Mouse (Mus musculus): Measurements from ENCODE around the gene Nt5dc1. TPM values are rescaled to one million over a fixed set of nuclear protein-coding genes. Genes with fewer than 3 reads are reported as not detected.
A peak's percentile ranks its signal among the peaks of the same experiment; 100 is the strongest.

Gene Nt5dc1
- polyA plus RNA-seq, 1 experiment = 4.8 TPM

DNA sequence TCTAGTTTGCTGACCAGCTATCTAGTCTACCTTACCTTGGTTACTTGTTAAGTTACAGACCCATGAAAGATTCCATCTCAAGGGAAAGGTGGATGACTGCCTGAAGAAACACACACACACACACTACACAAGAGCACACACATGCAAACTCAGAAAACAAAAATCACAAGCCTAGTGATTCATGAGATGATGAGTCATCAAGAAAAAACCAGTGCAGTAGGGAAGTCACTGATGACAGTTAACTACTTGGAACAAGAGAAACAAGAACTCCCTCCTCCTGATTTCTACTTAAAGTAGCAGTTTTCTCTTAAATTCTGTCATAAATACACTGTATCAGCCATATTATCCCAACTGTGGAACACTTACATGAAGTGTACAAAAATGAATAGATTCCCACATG is 111.3 kb downstream of the Nt5dc1 start:
- TF ChIP-seq POLR2A (IDR thresholded peaks at IDR 0.05; ENCODE audit: borderline replicate concordance, control insufficient read depth, low read depth, low read length) = no peak
- no peak for TF ChIP-seq CTCF (IDR thresholded peaks at IDR 0.05; ENCODE audit: control insufficient read depth, insufficient read depth, low read length)
- Histone ChIP-seq H3K4me3 (replicated peaks; ENCODE audit: control insufficient read depth, low read depth, low read length) (no peak overlapping the region), H3K4me1 (ENCODE audit: control insufficient read depth, insufficient read depth, low read length) (no peaks in the 10 kb centered on the region), H3K27ac (ENCODE audit: control insufficient read depth, insufficient read depth, low read depth, low read length, poor library complexity) (no peak overlapping the region)

DNA sequence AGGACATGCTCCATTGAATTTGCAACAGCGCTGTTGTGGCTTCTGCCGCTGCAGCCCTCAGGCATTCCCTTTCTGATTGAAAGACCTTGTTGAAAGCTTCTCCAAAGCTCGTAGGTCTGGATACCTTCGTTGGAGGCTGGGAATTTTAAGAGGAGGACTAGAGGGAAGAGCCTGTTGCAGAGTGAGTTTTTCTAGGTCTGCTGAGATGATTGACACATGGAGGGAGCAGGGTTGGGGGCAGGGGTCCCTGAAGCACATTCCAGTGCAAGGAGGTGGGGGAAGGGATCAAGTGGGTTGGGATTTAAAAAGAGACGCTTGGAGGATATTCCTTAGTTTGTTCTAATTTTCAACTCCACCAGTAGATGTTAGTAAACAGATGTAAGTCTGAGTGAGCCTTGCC is 118.0 kb downstream of the Nt5dc1 start:
- no peak for TF ChIP-seq CTCF (IDR thresholded peaks at IDR 0.05; ENCODE audit: control insufficient read depth, insufficient read depth, low read length)
- TF ChIP-seq POLR2A (IDR thresholded peaks at IDR 0.05; ENCODE audit: borderline replicate concordance, control insufficient read depth, low read depth, low read length) = no peak
- no peak overlapping the region for H3K4me3 ChIP-seq (replicated peaks; ENCODE audit: control insufficient read depth, low read depth, low read length)
- H3K27ac ChIP-seq (ENCODE audit: control insufficient read depth, insufficient read depth, low read depth, low read length, poor library complexity) = no peak overlapping the region
- WGBS = 79% methylated on average over 5 of the region's 5 CpGs
- no peaks in the 10 kb centered on the region; the same call in 1 of the 2 replicates for H3K4me1 ChIP-seq (ENCODE audit: control insufficient read depth, insufficient read depth, low read length)

DNA sequence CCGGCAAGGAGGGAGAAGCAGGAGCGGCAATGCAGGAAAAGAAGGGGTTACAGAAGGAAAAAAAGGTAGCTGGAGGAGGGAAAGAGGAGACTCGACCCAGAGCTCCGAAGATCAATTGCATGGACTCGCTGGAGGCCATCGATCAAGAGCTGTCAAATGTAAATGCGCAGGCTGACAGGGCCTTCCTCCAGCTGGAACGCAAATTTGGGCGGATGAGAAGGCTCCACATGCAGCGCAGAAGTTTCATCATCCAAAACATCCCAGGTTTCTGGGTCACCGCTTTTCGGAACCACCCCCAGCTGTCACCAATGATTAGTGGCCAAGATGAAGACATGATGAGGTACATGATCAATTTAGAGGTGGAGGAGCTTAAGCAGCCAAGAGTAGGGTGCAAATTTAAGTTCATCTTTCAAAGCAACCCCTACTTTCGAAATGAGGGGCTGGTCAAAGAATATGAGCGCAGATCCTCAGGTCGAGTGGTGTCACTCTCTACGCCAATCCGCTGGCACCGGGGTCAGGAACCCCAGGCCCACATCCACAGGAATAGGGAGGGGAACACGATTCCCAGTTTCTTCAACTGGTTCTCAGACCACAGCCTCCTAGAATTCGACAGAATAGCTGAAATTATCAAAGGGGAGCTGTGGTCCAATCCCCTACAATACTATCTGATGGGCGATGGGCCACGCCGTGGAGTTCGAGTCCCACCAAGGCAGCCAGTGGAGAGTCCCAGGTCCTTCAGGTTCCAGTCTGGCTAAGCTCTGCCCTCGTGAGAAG is 120.2 kb downstream of the Nt5dc1 start:
- peak overlapping the region; percentile 70 for H3K4me3 ChIP-seq (replicated peaks; ENCODE audit: control insufficient read depth, low read depth, low read length)
- H3K4me1 ChIP-seq (ENCODE audit: control insufficient read depth, insufficient read depth, low read length) = no peaks in the 10 kb centered on the region; the same call in 1 of the 2 replicates
- H3K27ac ChIP-seq (ENCODE audit: control insufficient read depth, insufficient read depth, low read depth, low read length, poor library complexity) = peak overlapping the region; percentile 6; the same call in 1 of the 2 replicates
- TF ChIP-seq POLR2A (IDR thresholded peaks at IDR 0.05; ENCODE audit: borderline replicate concordance, control insufficient read depth, low read depth, low read length) = no peak
- TF ChIP-seq CTCF (IDR thresholded peaks at IDR 0.05; ENCODE audit: control insufficient read depth, insufficient read depth, low read length) = no peak
- WGBS = 44% methylated on average over 25 of the region's 25 CpGs

DNA sequence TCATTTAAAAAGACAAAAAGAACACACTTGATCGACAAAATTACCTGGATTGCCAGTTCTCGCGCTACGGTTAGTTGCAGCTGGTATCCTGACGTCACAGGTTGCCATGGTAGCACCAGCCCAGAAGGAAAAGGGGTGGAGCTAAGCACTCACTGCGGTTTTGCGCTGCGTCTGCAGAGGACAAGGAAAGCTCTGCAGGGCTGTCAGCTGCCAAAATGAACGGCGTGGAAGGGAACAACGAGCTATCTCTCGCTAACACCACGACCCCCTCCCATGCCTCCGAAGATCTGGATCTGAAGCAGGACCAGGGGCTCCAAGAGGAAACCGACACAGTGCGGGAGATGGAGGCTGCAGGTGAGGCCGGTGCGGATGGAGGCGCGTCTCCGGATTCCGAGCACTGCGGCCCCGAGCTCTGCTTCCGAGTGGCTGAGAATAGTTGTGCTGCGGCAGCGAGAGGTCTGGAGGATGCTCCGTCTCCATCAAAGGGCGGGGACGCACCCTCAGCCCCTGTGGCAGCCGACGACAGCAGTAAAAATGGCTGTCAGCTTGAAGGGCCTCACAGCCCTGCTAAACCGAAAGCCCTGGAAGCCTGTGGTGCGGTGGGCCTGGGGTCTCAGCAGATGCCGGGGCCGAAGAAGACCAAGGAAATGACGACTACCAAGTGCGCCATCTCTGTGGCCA is 120.9 kb downstream of the Nt5dc1 start, which contains the start of gene Tspyl4:
Tspyl4 (plus strand) TSS at position 144 of the 681 bp plus-strand sequence.
- TF ChIP-seq CTCF (IDR thresholded peaks at IDR 0.05; ENCODE audit: control insufficient read depth, insufficient read depth, low read length) = no peak
- TF ChIP-seq POLR2A (IDR thresholded peaks at IDR 0.05; ENCODE audit: borderline replicate concordance, control insufficient read depth, low read depth, low read length) = no peak
- WGBS = under 1% methylated on average over 38 of the region's 38 CpGs
- H3K4me3 ChIP-seq (replicated peaks; ENCODE audit: control insufficient read depth, low read depth, low read length) = peak within 1 kb of the TSS; percentile 70
- H3K4me1 ChIP-seq (ENCODE audit: control insufficient read depth, insufficient read depth, low read length) = no peaks in the 10 kb centered on the region; the same call in 1 of the 2 replicates
- peak within 1 kb of the TSS; percentile 16; the same call in 1 of the 2 replicates for H3K27ac ChIP-seq (ENCODE audit: control insufficient read depth, insufficient read depth, low read depth, low read length, poor library complexity)

DNA sequence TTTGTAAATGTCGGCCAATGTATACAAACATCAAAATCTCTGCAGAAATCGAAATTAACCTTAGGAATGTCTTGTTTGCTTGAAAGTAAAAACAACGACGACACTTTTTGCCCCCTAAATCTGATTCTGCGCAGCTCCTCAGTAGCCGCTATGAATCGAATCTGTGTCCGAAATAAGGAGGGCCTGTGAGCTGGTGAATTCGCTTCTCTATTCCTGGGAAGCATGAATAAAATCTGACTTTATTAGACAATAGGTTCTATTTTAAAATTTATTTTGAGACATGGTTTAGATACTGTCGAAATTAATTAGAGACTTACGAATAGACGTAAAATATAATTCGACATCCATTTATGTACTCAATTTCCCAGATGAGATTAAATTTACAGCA is 121.4 kb downstream of the Nt5dc1 start:
- TF ChIP-seq POLR2A (IDR thresholded peaks at IDR 0.05; ENCODE audit: borderline replicate concordance, control insufficient read depth, low read depth, low read length) = no peak
- TF ChIP-seq CTCF (IDR thresholded peaks at IDR 0.05; ENCODE audit: control insufficient read depth, insufficient read depth, low read length) = no peak
- H3K4me1 ChIP-seq (ENCODE audit: control insufficient read depth, insufficient read depth, low read length) = no peaks in the 10 kb centered on the region; the same call in 1 of the 2 replicates
- peak overlapping the region; percentile 70 for H3K4me3 ChIP-seq (replicated peaks; ENCODE audit: control insufficient read depth, low read depth, low read length)
- no peak overlapping the region for H3K27ac ChIP-seq (ENCODE audit: control insufficient read depth, insufficient read depth, low read depth, low read length, poor library complexity)
- 6% methylated on average over 13 of the region's 13 CpGs for WGBS

DNA sequence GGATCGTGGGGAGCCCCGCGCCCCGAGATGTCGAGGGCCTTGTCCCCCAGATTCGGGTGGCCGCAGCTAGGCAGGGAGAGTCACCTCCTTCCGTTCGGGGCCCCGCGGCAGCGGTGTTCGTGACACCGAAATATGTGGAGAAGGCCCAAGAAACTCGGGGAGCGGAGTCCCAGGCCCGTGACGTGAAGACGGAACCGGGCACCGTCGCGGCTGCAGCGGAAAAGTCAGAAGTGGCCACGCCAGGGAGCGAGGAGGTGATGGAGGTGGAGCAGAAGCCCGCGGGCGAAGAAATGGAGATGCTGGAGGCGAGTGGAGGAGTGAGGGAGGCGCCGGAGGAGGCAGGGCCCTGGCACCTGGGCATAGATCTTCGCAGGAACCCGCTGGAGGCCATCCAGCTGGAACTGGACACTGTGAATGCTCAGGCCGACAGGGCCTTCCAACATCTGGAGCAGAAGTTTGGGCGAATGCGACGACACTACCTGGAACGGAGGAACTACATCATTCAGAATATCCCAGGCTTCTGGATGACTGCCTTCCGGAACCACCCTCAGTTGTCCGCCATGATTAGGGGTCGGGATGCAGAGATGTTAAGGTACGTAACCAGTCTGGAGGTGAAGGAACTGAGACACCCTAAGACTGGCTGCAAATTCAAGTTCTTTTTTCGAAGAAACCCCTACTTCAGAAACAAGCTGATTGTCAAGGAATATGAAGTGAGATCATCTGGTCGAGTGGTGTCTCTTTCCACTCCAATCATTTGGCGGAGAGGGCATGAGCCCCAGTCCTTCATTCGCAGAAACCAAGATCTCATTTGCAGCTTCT is 135.7 kb downstream of the Nt5dc1 start:
- peak overlapping the region; percentile 95 for H3K4me3 ChIP-seq (replicated peaks; ENCODE audit: control insufficient read depth, low read depth, low read length)
- no peak for TF ChIP-seq CTCF (IDR thresholded peaks at IDR 0.05; ENCODE audit: control insufficient read depth, insufficient read depth, low read length)
- no peak for TF ChIP-seq POLR2A (IDR thresholded peaks at IDR 0.05; ENCODE audit: borderline replicate concordance, control insufficient read depth, low read depth, low read length)
- H3K27ac ChIP-seq (ENCODE audit: control insufficient read depth, insufficient read depth, low read depth, low read length, poor library complexity) = peak overlapping the region; percentile 94
- WGBS = 3% methylated on average over 47 of the region's 47 CpGs
- H3K4me1 ChIP-seq (ENCODE audit: control insufficient read depth, insufficient read depth, low read length) = no peaks in the 10 kb centered on the region; the same call in 1 of the 2 replicates

DNA sequence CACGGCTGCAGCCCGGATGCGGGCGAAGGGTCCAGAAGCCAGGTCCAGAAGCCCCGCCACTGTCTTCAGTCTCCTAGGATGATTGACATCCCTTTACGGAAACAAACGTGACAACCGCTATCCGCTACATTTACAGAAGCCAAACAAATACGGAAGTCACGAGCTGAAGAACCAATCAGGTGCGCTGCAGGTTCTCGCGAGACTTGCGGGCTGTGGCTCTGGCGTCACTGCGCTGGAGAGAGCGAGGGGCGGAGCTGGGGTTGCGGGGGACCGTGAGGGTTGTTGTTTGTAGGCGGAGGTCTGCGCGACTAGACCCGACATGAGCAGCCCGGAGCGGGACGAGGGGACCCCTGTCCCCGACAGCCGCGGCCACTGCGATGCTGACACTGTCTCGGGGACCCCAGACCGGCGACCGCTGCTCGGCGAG is 136.4 kb downstream of the Nt5dc1 start, which contains the start of gene Tspyl1:
Tspyl1 (plus strand) TSS at position 229 of the 427 bp plus-strand sequence.
- Histone ChIP-seq H3K27ac (ENCODE audit: control insufficient read depth, insufficient read depth, low read depth, low read length, poor library complexity) (peak within 1 kb of the TSS; percentile 94), H3K4me1 (ENCODE audit: control insufficient read depth, insufficient read depth, low read length) (no peaks in the 10 kb centered on the region; the same call in 1 of the 2 replicates), H3K4me3 (replicated peaks; ENCODE audit: control insufficient read depth, low read depth, low read length) (peak within 1 kb of the TSS; percentile 95)
- TF ChIP-seq CTCF (IDR thresholded peaks at IDR 0.05; ENCODE audit: control insufficient read depth, insufficient read depth, low read length) (no peak), POLR2A (IDR thresholded peaks at IDR 0.05; ENCODE audit: borderline replicate concordance, control insufficient read depth, low read depth, low read length) (peak; percentile 87)
- under 1% methylated on average over 38 of the region's 38 CpGs for WGBS

Measured in bone marrow, adult 2 months (tissue).